Mouse (Mus musculus) megakaryocyte, embryonic 14.5 days (primary cell): ENCODE results near the gene Rapgef4.

Experiments used
- FLI1 ChIP-seq: IDR thresholded peaks from 2 replicates; pipeline ENCODE4 v1.6.1; 2012; ENCODE audit warnings: low read length, inconsistent platforms, mixed read lengths
- GATA1 ChIP-seq: IDR thresholded peaks from 3 replicates; pipeline ENCODE4 v1.6.1; 2012; ENCODE audit warnings: mixed read lengths, low read length, inconsistent platforms, borderline replicate concordance

- TF ChIP-seq GATA1 (no peak), FLI1 (no peak)
Observed at GRCm38 (mm10) chr2:72291103-72291502, 310.1 kb downstream of the Rapgef4 start.
